Mouse (Mus musculus): ENCODE data around the gene Slc7a6os.

Gene Slc7a6os

GRCm38 (mm10) chr8:106176891-106177290, 33.8 kb downstream of the Slc7a6os start:
- no peak for DNase-seq

GRCm38 (mm10) chr8:106173566-106173965, 37.2 kb downstream of the Slc7a6os start:
- no peak for DNase-seq

- no peak for DNase-seq
Observed at GRCm38 (mm10) chr8:106169934-106170480, 40.7 kb downstream of the Slc7a6os start.

- peak; percentile 22 to 46 for DNase-seq
Observed at GRCm38 (mm10) chr8:106169017-106169933, 41.5 kb downstream of the Slc7a6os start.

GRCm38 (mm10) chr8:106168356-106169016, 42.2 kb downstream of the Slc7a6os start, which contains the start of gene Slc7a6:
TSS of gene Slc7a6 (plus strand) at chr8:106168857.
- DNase-seq = peak; percentile 82 to 94

GRCm38 (mm10) chr8:106165460-106165859, 45.3 kb downstream of the Slc7a6os start:
- DNase-seq = peak in 1 of 2 experiments; percentile 75

GRCm38 (mm10) chr8:106163251-106163650, 47.5 kb downstream of the Slc7a6os start:
- DNase-seq = no peak

- DNase-seq = no peak
Observed at GRCm38 (mm10) chr8:106159876-106160275, 50.9 kb downstream of the Slc7a6os start.

- no peak for DNase-seq
Observed at GRCm38 (mm10) chr8:106158381-106158780, 52.4 kb downstream of the Slc7a6os start.

GRCm38 (mm10) chr8:106157419-106157818, 53.3 kb downstream of the Slc7a6os start:
- no peak for DNase-seq

GRCm38 (mm10) chr8:106152876-106153275, 57.9 kb downstream of the Slc7a6os start:
- no peak for DNase-seq

- DNase-seq = no peak
Observed at GRCm38 (mm10) chr8:106151041-106151440, 59.7 kb downstream of the Slc7a6os start.
